Mouse (Mus musculus): ENCODE results near the gene Polr3e. TPM values are rescaled to one million over a fixed set of nuclear protein-coding genes. Genes with fewer than 3 reads are reported as not detected.
"Not testable (repeated sequence)": the region's sequence is repeated elsewhere in the genome, so short reads cannot be mapped to it uniquely, and the experiment has no call there.

Polr3e gene
- polyA plus RNA-seq, 1 experiment from 2014 or later: 16.6 TPM

GRCm38 (mm10) chr7:120960601-120961000 lies 43.1 kb downstream of the Polr3e start:
- ATAC-seq (ENCODE audit: low FRiP score) (no peak), DNase-seq (ENCODE audit: low spot score) (no peak)
- 88% methylated on average over 6 of the region's 6 CpGs for WGBS
- H3K9ac ChIP-seq: no peak overlapping the region
- H3K27me3 ChIP-seq (ENCODE audit: control insufficient read depth, insufficient read depth, low read length): no peaks in the 10 kb centered on the region
- H3K27ac ChIP-seq: no peak overlapping the region
- no peak overlapping the region for H3K4me3 ChIP-seq (replicated peaks; ENCODE audit: low read length)
- H3K36me3 ChIP-seq (replicated peaks; ENCODE audit: control insufficient read depth, insufficient read depth): peaks cover 49% of the 10 kb centered on the region
- no peak overlapping the region for H3K4me2 ChIP-seq (replicated peaks)
- H3K4me1 ChIP-seq (replicated peaks; ENCODE audit: control insufficient read depth, insufficient read depth, low read length): no peaks in the 10 kb centered on the region
- H3K9me3 ChIP-seq (ENCODE audit: control insufficient read depth, low read length): no peaks in the 10 kb centered on the region

GRCm38 (mm10) chr7:120961893-120962292 lies 44.3 kb downstream of the Polr3e start:
- H3K27ac ChIP-seq: no peak overlapping the region
- no peak for DNase-seq (ENCODE audit: low spot score)
- no peak overlapping the region for H3K4me2 ChIP-seq (replicated peaks)
- 84% methylated on average over 3 of the region's 3 CpGs for WGBS
- H3K4me1 ChIP-seq (replicated peaks; ENCODE audit: control insufficient read depth, insufficient read depth, low read length): no peaks in the 10 kb centered on the region
- H3K9ac ChIP-seq: no peak overlapping the region
- H3K36me3 ChIP-seq (replicated peaks; ENCODE audit: control insufficient read depth, insufficient read depth): peaks cover 36% of the 10 kb centered on the region
- H3K27me3 ChIP-seq (ENCODE audit: control insufficient read depth, insufficient read depth, low read length): no peaks in the 10 kb centered on the region
- no peak overlapping the region for H3K4me3 ChIP-seq (replicated peaks; ENCODE audit: low read length)
- ATAC-seq (ENCODE audit: low FRiP score): no peak
- H3K9me3 ChIP-seq (ENCODE audit: control insufficient read depth, low read length): no peaks in the 10 kb centered on the region

- Histone ChIP-seq H3K36me3 (replicated peaks; ENCODE audit: control insufficient read depth, insufficient read depth) (peaks cover 34% of the 10 kb centered on the region), H3K4me2 (replicated peaks) (no peak overlapping the region), H3K4me3 (replicated peaks; ENCODE audit: low read length) (no peak overlapping the region), H3K27me3 (ENCODE audit: control insufficient read depth, insufficient read depth, low read length) (no peaks in the 10 kb centered on the region), H3K27ac (no peak overlapping the region), H3K9ac (no peak overlapping the region), H3K9me3 (ENCODE audit: control insufficient read depth, low read length) (no peaks in the 10 kb centered on the region), H3K4me1 (replicated peaks; ENCODE audit: control insufficient read depth, insufficient read depth, low read length) (no peaks in the 10 kb centered on the region)
- 91% methylated on average over 5 of the region's 5 CpGs for WGBS
- no peak for DNase-seq (ENCODE audit: low spot score)
- no peak for ATAC-seq (ENCODE audit: low FRiP score)
Observed at GRCm38 (mm10) chr7:120963126-120963525, 45.6 kb downstream of the Polr3e start.

GRCm38 (mm10) chr7:120969221-120969620 lies 51.7 kb downstream of the Polr3e start:
- no peaks in the 10 kb centered on the region for H3K9me3 ChIP-seq (ENCODE audit: control insufficient read depth, low read length)
- 95% methylated on average over 7 of the region's 7 CpGs for WGBS
- no peak overlapping the region for H3K27ac ChIP-seq
- H3K9ac ChIP-seq: no peak overlapping the region
- ATAC-seq (ENCODE audit: low FRiP score): no peak
- no peak for DNase-seq (ENCODE audit: low spot score)
- no peak overlapping the region for H3K4me3 ChIP-seq (replicated peaks; ENCODE audit: low read length)
- H3K4me2 ChIP-seq (replicated peaks): no peak overlapping the region
- H3K27me3 ChIP-seq (ENCODE audit: control insufficient read depth, insufficient read depth, low read length): no peaks in the 10 kb centered on the region
- H3K36me3 ChIP-seq (replicated peaks; ENCODE audit: control insufficient read depth, insufficient read depth): peaks cover 22% of the 10 kb centered on the region
- 0 out of 2 replicates have a peak, but pooled peaks cover 6% of the 10 kb centered on the region for H3K4me1 ChIP-seq (replicated peaks; ENCODE audit: control insufficient read depth, insufficient read depth, low read length)

- H3K27ac ChIP-seq: no peak overlapping the region
- WGBS: 92% methylated on average over 5 of the region's 5 CpGs
Observed at GRCm38 (mm10) chr7:120970112-120970511, 52.6 kb downstream of the Polr3e start.

GRCm38 (mm10) chr7:120972471-120972870 lies 54.9 kb downstream of the Polr3e start:
- not testable (repeated sequence) for H3K4me2 ChIP-seq (replicated peaks); ATAC-seq (ENCODE audit: low FRiP score)

More at GRCm38 (mm10) chr7:120970112-120970511, 52.6 kb downstream of the Polr3e start:
- Histone ChIP-seq H3K4me3 (replicated peaks; ENCODE audit: low read length) (no peak overlapping the region), H3K9ac (no peak overlapping the region), H3K36me3 (replicated peaks; ENCODE audit: control insufficient read depth, insufficient read depth) (peaks cover 22% of the 10 kb centered on the region), H3K4me2 (replicated peaks) (no peak overlapping the region), H3K27me3 (ENCODE audit: control insufficient read depth, insufficient read depth, low read length) (no peaks in the 10 kb centered on the region), H3K9me3 (ENCODE audit: control insufficient read depth, low read length) (no peaks in the 10 kb centered on the region), H3K4me1 (replicated peaks; ENCODE audit: control insufficient read depth, insufficient read depth, low read length) (0 out of 2 replicates have a peak, but pooled peaks cover 7% of the 10 kb centered on the region)
- DNase-seq (ENCODE audit: low spot score): no peak
- no peak for ATAC-seq (ENCODE audit: low FRiP score)

GRCm38 (mm10) chr7:120974001-120974400 lies 56.5 kb downstream of the Polr3e start:
- peaks cover 22% of the 10 kb centered on the region; the same call in 1 of the 2 replicates for H3K4me1 ChIP-seq (replicated peaks; ENCODE audit: control insufficient read depth, insufficient read depth, low read length)
- DNase-seq (ENCODE audit: low spot score) (no peak), ATAC-seq (ENCODE audit: low FRiP score) (no peak)
- H3K4me3 ChIP-seq (replicated peaks; ENCODE audit: low read length): no peak overlapping the region
- H3K4me2 ChIP-seq (replicated peaks): no peak overlapping the region
- no peaks in the 10 kb centered on the region for H3K9me3 ChIP-seq (ENCODE audit: control insufficient read depth, low read length)
- no peaks in the 10 kb centered on the region for H3K27me3 ChIP-seq (ENCODE audit: control insufficient read depth, insufficient read depth, low read length)
- H3K9ac ChIP-seq: no peak overlapping the region
- 88% methylated on average over 3 of the region's 3 CpGs for WGBS
- no peak overlapping the region for H3K27ac ChIP-seq
- peaks cover 4% of the 10 kb centered on the region; the same call in 1 of the 2 replicates for H3K36me3 ChIP-seq (replicated peaks; ENCODE audit: control insufficient read depth, insufficient read depth)

More at GRCm38 (mm10) chr7:120972471-120972870, 54.9 kb downstream of the Polr3e start:
- H3K36me3 ChIP-seq (replicated peaks; ENCODE audit: control insufficient read depth, insufficient read depth): peaks cover 18% of the 10 kb centered on the region
- WGBS: 55% methylated on average over 2 of the region's 2 CpGs
- not testable (repeated sequence) for H3K9ac ChIP-seq; DNase-seq (ENCODE audit: low spot score); H3K9me3 ChIP-seq (ENCODE audit: control insufficient read depth, low read length); H3K27ac ChIP-seq; H3K27me3 ChIP-seq (ENCODE audit: control insufficient read depth, insufficient read depth, low read length); H3K4me3 ChIP-seq (replicated peaks; ENCODE audit: low read length)
- H3K4me1 ChIP-seq (replicated peaks; ENCODE audit: control insufficient read depth, insufficient read depth, low read length): peaks cover 12% of the 10 kb centered on the region; the same call in 1 of the 2 replicates

GRCm38 (mm10) chr7:120977063-120977462 lies 59.5 kb downstream of the Polr3e start:
- Histone ChIP-seq H3K4me1 (replicated peaks; ENCODE audit: control insufficient read depth, insufficient read depth, low read length) (peaks cover 27% of the 10 kb centered on the region), H3K36me3 (replicated peaks; ENCODE audit: control insufficient read depth, insufficient read depth) (no peaks in the 10 kb centered on the region), H3K27me3 (ENCODE audit: control insufficient read depth, insufficient read depth, low read length) (no peaks in the 10 kb centered on the region), H3K9me3 (ENCODE audit: control insufficient read depth, low read length) (no peaks in the 10 kb centered on the region), H3K9ac (no peak overlapping the region), H3K4me2 (replicated peaks) (0 out of 2 replicates have a peak overlapping the region, but pooled peaks have one; percentile 5), H3K27ac (no peak overlapping the region), H3K4me3 (replicated peaks; ENCODE audit: low read length) (no peak overlapping the region)
- DNase-seq (ENCODE audit: low spot score) (peak; percentile 57), ATAC-seq (ENCODE audit: low FRiP score) (no peak)
- WGBS: 46% methylated on average over 7 of the region's 7 CpGs

- peak overlapping the region; percentile 95 for H3K4me3 ChIP-seq (replicated peaks; ENCODE audit: low read length)
- 90% methylated on average over 4 of the region's 4 CpGs for WGBS
Observed at GRCm38 (mm10) chr7:120980041-120980440, 62.5 kb downstream of the Polr3e start.

More at GRCm38 (mm10) chr7:120980041-120980440, 62.5 kb downstream of the Polr3e start:
- Histone ChIP-seq H3K36me3 (replicated peaks; ENCODE audit: control insufficient read depth, insufficient read depth) (no peaks in the 10 kb centered on the region), H3K27me3 (ENCODE audit: control insufficient read depth, insufficient read depth, low read length) (no peaks in the 10 kb centered on the region), H3K9me3 (ENCODE audit: control insufficient read depth, low read length) (no peaks in the 10 kb centered on the region), H3K9ac (no peak overlapping the region), H3K4me2 (replicated peaks) (peak overlapping the region; percentile 57), H3K27ac (no peak overlapping the region), H3K4me1 (replicated peaks; ENCODE audit: control insufficient read depth, insufficient read depth, low read length) (peaks cover 27% of the 10 kb centered on the region)
- no peak for ATAC-seq (ENCODE audit: low FRiP score)
- DNase-seq (ENCODE audit: low spot score): no peak

Measured in hindbrain, embryonic 14.5 days (tissue).